Mouse (Mus musculus) cerebellum, adult 2 months (tissue): ENCODE results near the gene Fcgr3.

Experiments
- CTCF ChIP-seq: fragments of 200-500 bp; IDR thresholded peaks from 2 replicates; pipeline ENCODE4 v1.5.1; 2011; ENCODE audit warnings: low read depth, mild to moderate bottlenecking, control low read depth, low read length, moderate library complexity, borderline replicate concordance; ENCODE audit not compliant: insufficient read depth
- POLR2A ChIP-seq: fragments of 200-500 bp; IDR thresholded peaks from 2 replicates; pipeline ENCODE4 v1.6.1; 2011; ENCODE audit warnings: low read length, control low read depth, borderline replicate concordance; ENCODE audit not compliant: insufficient read depth

DNA sequence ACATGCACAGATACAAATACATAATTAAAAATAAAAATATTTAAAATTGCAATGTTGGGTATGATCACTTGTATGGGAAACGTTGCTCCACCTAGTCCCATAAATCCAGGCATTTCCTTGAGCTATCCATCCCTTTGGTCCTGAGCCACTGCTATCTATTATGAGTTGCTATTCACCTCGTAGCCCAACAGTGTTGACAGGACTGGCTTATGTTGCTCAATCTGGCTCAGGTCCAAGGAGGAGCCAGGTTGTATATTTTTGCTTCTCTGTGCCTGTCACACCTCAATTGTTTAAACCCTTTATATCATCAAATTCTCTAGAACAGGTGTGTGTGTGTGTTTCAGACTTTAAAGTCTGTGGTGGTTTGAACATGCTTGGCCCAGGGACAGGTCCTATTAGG is 26.0 kb upstream of the Fcgr3 start:
- TF ChIP-seq POLR2A (no peak), CTCF (no peak)
